Mouse (Mus musculus): ENCODE data around the gene 1700017B05Rik. TPM values are rescaled to one million over a fixed set of nuclear protein-coding genes. Genes with fewer than 3 reads are reported as not detected.

Gene 1700017B05Rik
- polyA plus RNA-seq, 1 experiment from 2014 or later = 17.7 TPM

Other genes with a start within 250 kb of the 1700017B05Rik start
- 26.5 and 27.1 TPM in 2 replicates for gene Sin3a, start 190.6 kb downstream of the 1700017B05Rik start, polyA plus RNA-seq (2015; fragmentation: Nextera tagmentation; extraction: Ambion mirVana)
- gene Man2c1, start 131.9 kb downstream of the 1700017B05Rik start, polyA plus RNA-seq (2015; fragmentation: Nextera tagmentation; extraction: Ambion mirVana) = 64.6 and 67.1 TPM in 2 replicates
- gene Neil1, start 114.3 kb downstream of the 1700017B05Rik start, polyA plus RNA-seq (2015; fragmentation: Nextera tagmentation; extraction: Ambion mirVana) = 8.6 and 9.6 TPM in 2 replicates
- 93.7 and 94.6 TPM in 2 replicates for gene Commd4, start 104.3 kb downstream of the 1700017B05Rik start, polyA plus RNA-seq (2015; fragmentation: Nextera tagmentation; extraction: Ambion mirVana)
- not detected in 2 replicates for gene Trcg1, start 26.1 kb downstream of the 1700017B05Rik start, polyA plus RNA-seq (2015; fragmentation: Nextera tagmentation; extraction: Ambion mirVana)
- gene Ppcdc, start 177.5 kb upstream of the 1700017B05Rik start, polyA plus RNA-seq (2015; fragmentation: Nextera tagmentation; extraction: Ambion mirVana) = 23.3 and 25.5 TPM in 2 replicates
- gene Scamp5, start 205.4 kb upstream of the 1700017B05Rik start, polyA plus RNA-seq (2015; fragmentation: Nextera tagmentation; extraction: Ambion mirVana) = 12.7 and 14.2 TPM in 2 replicates
- 0.40 and 1.1 TPM in 2 replicates for gene Rpp25, start 241.4 kb upstream of the 1700017B05Rik start, polyA plus RNA-seq (2015; fragmentation: Nextera tagmentation; extraction: Ambion mirVana)